ENCODE assay signal across 8 mouse cellular contexts in the genomic region with DNA sequence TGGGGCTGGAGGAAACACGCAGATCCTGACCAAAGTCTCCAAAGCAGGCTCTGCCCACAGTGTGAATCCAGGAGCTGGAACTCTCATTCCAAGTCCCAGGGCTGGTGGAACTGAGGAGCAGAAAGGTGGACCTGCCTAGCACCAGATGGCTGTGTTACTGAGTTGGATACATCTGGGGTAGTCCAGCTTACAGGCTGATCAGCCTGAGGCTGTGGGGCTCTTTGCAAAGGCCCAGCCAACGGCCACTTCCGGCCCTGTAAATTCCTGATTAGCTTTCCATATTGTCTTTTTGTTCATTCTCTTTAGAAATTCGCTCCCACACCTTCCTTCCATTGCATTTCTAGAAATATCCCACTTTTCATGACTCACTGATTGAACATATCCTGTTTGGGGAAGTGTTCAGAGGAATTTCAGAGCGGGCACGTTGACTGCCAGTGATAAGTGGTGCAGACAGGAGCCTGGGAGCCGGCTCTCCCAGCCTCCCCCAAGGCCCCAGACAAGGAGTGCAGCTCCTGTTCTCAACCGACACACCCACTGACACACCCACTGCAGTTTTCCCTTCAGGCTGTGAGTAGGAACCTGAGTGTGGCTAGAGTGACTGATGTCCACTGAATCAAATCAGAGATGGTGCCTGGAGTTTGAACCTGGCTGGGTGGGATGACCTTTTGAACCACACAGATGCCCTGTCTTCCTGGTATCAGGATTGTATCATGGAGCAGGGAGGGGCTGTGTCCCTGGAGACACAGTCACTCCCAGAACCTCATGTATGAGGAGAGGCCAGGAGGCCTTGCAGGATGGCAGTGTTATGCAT.
DNase-seq lines count a peak whose midpoint lies in the region; ATAC-seq and TF ChIP-seq lines count a peak whose summit lies in the region.

No protein-coding gene starts in this region.

- intact Hi-C loops in gastrocnemius, adult 2 months (cut with DNase I), result no loop called here

- no peak overlapping the region for H3K9ac ChIP-seq in neural tube, embryonic 15.5 days (replicated peaks)

- peak; percentile 42 for DNase-seq in gastrocnemius, adult 2 months
- no peak for DNase-seq in gastrocnemius, postnatal 4 days (ENCODE audit: low spot score in 2 of 2)
- peak; percentile 52 for DNase-seq in MN1 (ENCODE audit: low spot score)
- peak; percentile 63 to 71 for DNase-seq in heart, adult 18-20 months
- DNase-seq in kidney, postnatal 10 days, result peak; percentile 63
- no peak for DNase-seq in cerebellum, postnatal 25 days
- no peak for DNase-seq in right cerebral cortex, postnatal 4 days

- H3K27me3 ChIP-seq in neural tube, embryonic 15.5 days (replicated peaks), result no peaks in the 10 kb centered on the region

- no peak for TF ChIP-seq CTCF in gastrocnemius, adult 2 months (IDR thresholded peaks at IDR 0.05)

- peak; percentile 9; the same call in 1 of the 2 replicates for ATAC-seq in neural tube, embryonic 15.5 days (ENCODE audit: low FRiP score)

- 57% methylated on average over 8 of the region's 8 CpGs for WGBS in neural tube, embryonic 15.5 days

- peak overlapping the region; percentile 70 for H3K27ac ChIP-seq in gastrocnemius, adult 2 months
- H3K27ac ChIP-seq in neural tube, embryonic 15.5 days (replicated peaks), result peak overlapping the region; percentile 35; the same call in 1 of the 2 replicates

- no peak overlapping the region for H3K4me3 ChIP-seq in gastrocnemius, adult 2 months
- no peak overlapping the region for H3K4me3 ChIP-seq in neural tube, embryonic 15.5 days (replicated peaks)

- no peaks in the 10 kb centered on the region for H3K36me3 ChIP-seq in neural tube, embryonic 15.5 days

- H3K9me3 ChIP-seq in neural tube, embryonic 15.5 days (replicated peaks), result no peaks in the 10 kb centered on the region

- H3K4me1 ChIP-seq in neural tube, embryonic 15.5 days, result peaks cover 84% of the 10 kb centered on the region

- H3K4me2 ChIP-seq in neural tube, embryonic 15.5 days, result no peak overlapping the region

Comparison
In these comparisons a context has a peak if more than half of its experiments do, and no peak if none do; other contexts are left out.
1. DNase-seq: peak in gastrocnemius, adult 2 months (single experiment), MN1 (single experiment), heart, adult 18-20 months (2 of 2) and kidney, postnatal 10 days (single experiment); none in gastrocnemius, postnatal 4 days (0 of 2), cerebellum, postnatal 25 days (0 of 2) and right cerebral cortex, postnatal 4 days (single experiment).